Mouse (Mus musculus) MEL (cell line): Measurements from ENCODE around the gene Bach1. TPM values are rescaled to one million over a fixed set of nuclear protein-coding genes. Genes with fewer than 3 reads are reported as not detected.

Experiments
- DNase-seq: peaks from one replicate; pipeline ENCODE4 v3.0.0; 2011; ENCODE audit warnings: low read depth, low spot score
- H3K27ac ChIP-seq: 2 replicates; pipeline ENCODE4 v1.5.1; 2012; ENCODE audit warnings: low read depth, mild to moderate bottlenecking, control low read depth, low read length, moderate library complexity; ENCODE audit not compliant: control insufficient read depth
- H3K27me3 ChIP-seq, 2 experiments: fragments of 150-350 bp in 1 of 2; sonication (generic) in 1 of 2; 2 replicates each; pipeline ENCODE4 v1.6.1; 2012; ENCODE audit warnings: low read length in 2 of 2, mild to moderate bottlenecking in 2 of 2, improper control_type of control experiment in 1 of 2, moderate library complexity in 1 of 2; ENCODE audit not compliant: insufficient read depth in 2 of 2, control insufficient read depth in 1 of 2
- H3K36me3 ChIP-seq, 2 experiments: 2 replicates each; pipeline ENCODE4 v1.6.1; 2012 to 2014; ENCODE audit warnings: low read length in 2 of 2, improper control_type of control experiment in 1 of 2, inconsistent platforms in 1 of 2, mild to moderate bottlenecking in 1 of 2; ENCODE audit not compliant: insufficient read depth in 2 of 2, control insufficient read depth in 1 of 2
- H3K4me1 ChIP-seq, 2 experiments: fragments of 150-350 bp in 1 of 2; sonication (generic) in 1 of 2; 2 replicates each; pipeline ENCODE4 v1.6.1; 2012; ENCODE audit warnings: low read length in 2 of 2, improper control_type of control experiment in 1 of 2, mild to moderate bottlenecking in 1 of 2; ENCODE audit not compliant: insufficient read depth in 2 of 2, control insufficient read depth in 1 of 2
- H3K4me3 ChIP-seq, 2 experiments: fragments of 150-350 bp in 1 of 2; sonication (generic) in 1 of 2; 2 replicates each; pipeline ENCODE4 v1.5.1; 2012; ENCODE audit warnings: low read depth in 2 of 2, low read length in 2 of 2, mild to moderate bottlenecking in 2 of 2, moderate library complexity in 2 of 2, control low read depth in 1 of 2, improper control_type of control experiment in 1 of 2; ENCODE audit not compliant: control insufficient read depth in 1 of 2, insufficient read depth in 1 of 2
- H3K79me2 ChIP-seq: 2 replicates; pipeline ENCODE4 v1.6.1; 2012; ENCODE audit warnings: mild to moderate bottlenecking, low read length, moderate library complexity; ENCODE audit not compliant: control insufficient read depth, poor library complexity, insufficient read depth
- H3K9ac ChIP-seq: 2 replicates; pipeline ENCODE4 v1.6.1; 2012; ENCODE audit warnings: low read depth, mild to moderate bottlenecking, control low read depth, low read length, moderate library complexity; ENCODE audit not compliant: control insufficient read depth, poor library complexity, severe bottlenecking
- H3K9me3 ChIP-seq: fragments of 150-350 bp; sonication (generic); replicated peaks from 2 replicates; pipeline ENCODE4 v1.6.1; 2012; ENCODE audit warnings: mild to moderate bottlenecking, low read length, improper control_type of control experiment, moderate library complexity; ENCODE audit not compliant: insufficient read depth
- BHLHE40 ChIP-seq: IDR thresholded peaks from 2 replicates; pipeline ENCODE4 v1.6.1; 2012; ENCODE audit warnings: low read depth, mild to moderate bottlenecking, inconsistent platforms, low read length, improper control_type of control experiment, borderline replicate concordance
- CHD1 ChIP-seq: IDR thresholded peaks from 2 replicates; pipeline ENCODE4 v1.6.1; 2012; ENCODE audit warnings: low read depth, mild to moderate bottlenecking, inconsistent platforms, low read length, improper control_type of control experiment
- CHD2 ChIP-seq: IDR thresholded peaks from 2 replicates; pipeline ENCODE4 v1.6.1; 2011; ENCODE audit warnings: low read length, improper control_type of control experiment
- ETS1 ChIP-seq: IDR thresholded peaks from 2 replicates; pipeline ENCODE4 v1.6.1; 2012; ENCODE audit warnings: low read depth, mild to moderate bottlenecking, inconsistent platforms, low read length, improper control_type of control experiment, moderate library complexity
- GATA1 ChIP-seq: IDR thresholded peaks from 2 replicates; pipeline ENCODE4 v1.6.1; 2011; ENCODE audit warnings: low read depth, low read length, improper control_type of control experiment
- KAT2A ChIP-seq: conservative IDR thresholded peaks from 2 replicates; pipeline ENCODE4 v1.6.1; 2012; ENCODE audit warnings: low read depth, low read length, improper control_type of control experiment, inconsistent platforms
- MXI1 ChIP-seq: IDR thresholded peaks from 2 replicates; pipeline ENCODE4 v1.6.1; 2011; ENCODE audit warnings: mild to moderate bottlenecking, low read depth, low read length, improper control_type of control experiment
- NRF1 ChIP-seq: IDR thresholded peaks from 2 replicates; pipeline ENCODE4 v1.6.1; 2014; ENCODE audit warnings: low read depth, mild to moderate bottlenecking, inconsistent platforms, low read length, improper control_type of control experiment, moderate library complexity; ENCODE audit not compliant: poor library complexity, insufficient read depth, severe bottlenecking
- POLR2AphosphoS2 ChIP-seq: IDR thresholded peaks from 2 replicates; pipeline ENCODE4 v1.6.1; 2011; ENCODE audit warnings: low read length, improper control_type of control experiment
- POLR2AphosphoS5 ChIP-seq: IDR thresholded peaks from 2 replicates; pipeline ENCODE4 v1.6.1; 2012; ENCODE audit warnings: low read depth, borderline replicate concordance, mild to moderate bottlenecking, inconsistent platforms, low read length, moderate library complexity, mixed read lengths
- RAD21 ChIP-seq: IDR thresholded peaks from 2 replicates; pipeline ENCODE4 v1.6.1; 2011; ENCODE audit warnings: mild to moderate bottlenecking, low read depth, low read length, improper control_type of control experiment
- SIN3A ChIP-seq: IDR thresholded peaks from 2 replicates; pipeline ENCODE4 v1.6.1; 2012; ENCODE audit warnings: low read length, improper control_type of control experiment, inconsistent platforms
- TBP ChIP-seq: IDR thresholded peaks from 2 replicates; pipeline ENCODE4 v1.8.0; 2011; ENCODE audit warnings: low read depth, low read length, improper control_type of control experiment
- UBTF ChIP-seq: IDR thresholded peaks from 2 replicates; pipeline ENCODE4 v1.6.1; 2012; ENCODE audit warnings: low read depth, mild to moderate bottlenecking, inconsistent platforms, low read length, improper control_type of control experiment, moderate library complexity, borderline replicate concordance; ENCODE audit not compliant: insufficient read depth
- USF1 ChIP-seq: IDR thresholded peaks from 2 replicates; pipeline ENCODE4 v1.6.1; 2014; ENCODE audit warnings: low read depth, mild to moderate bottlenecking, inconsistent platforms, low read length, improper control_type of control experiment, moderate library complexity
- ZKSCAN1 ChIP-seq: IDR thresholded peaks from 2 replicates; pipeline ENCODE4 v1.6.1; 2012; ENCODE audit warnings: low read depth, mild to moderate bottlenecking, inconsistent platforms, low read length, improper control_type of control experiment, moderate library complexity
- ZNF384 ChIP-seq: IDR thresholded peaks from 2 replicates; pipeline ENCODE4 v1.6.1; 2012; ENCODE audit warnings: low read depth, mild to moderate bottlenecking, inconsistent platforms, low read length, improper control_type of control experiment
- polyA plus RNA-seq, 2 experiments: library from polyadenylated mRNA; stranded (reverse) in 1 of 2; unstranded in 1 of 2; fragments of >175 nt in 1 of 2; fragments of >200 nt in 1 of 2; gene quantifications; 2 replicates each; pipeline versions ENCODE4 v1.2.1 to v1.2.4; 2012; ENCODE audit warnings: low replicate concordance in 2 of 2, low read depth in 1 of 2; ENCODE audit not compliant: insufficient read length in 2 of 2, insufficient read depth in 1 of 2, missing spikeins in 1 of 2
- total RNA-seq: library from RNA; depleted of rRNA; stranded (reverse); fragments of 300-350 nt; gene quantifications from 2 replicates; pipeline ENCODE4 v1.2.3, GENCODE M21; 2012

Bach1 gene
- total and polyA plus RNA-seq, 3 experiments: 20.5 to 21.1 TPM; not detected in 1

DNA sequence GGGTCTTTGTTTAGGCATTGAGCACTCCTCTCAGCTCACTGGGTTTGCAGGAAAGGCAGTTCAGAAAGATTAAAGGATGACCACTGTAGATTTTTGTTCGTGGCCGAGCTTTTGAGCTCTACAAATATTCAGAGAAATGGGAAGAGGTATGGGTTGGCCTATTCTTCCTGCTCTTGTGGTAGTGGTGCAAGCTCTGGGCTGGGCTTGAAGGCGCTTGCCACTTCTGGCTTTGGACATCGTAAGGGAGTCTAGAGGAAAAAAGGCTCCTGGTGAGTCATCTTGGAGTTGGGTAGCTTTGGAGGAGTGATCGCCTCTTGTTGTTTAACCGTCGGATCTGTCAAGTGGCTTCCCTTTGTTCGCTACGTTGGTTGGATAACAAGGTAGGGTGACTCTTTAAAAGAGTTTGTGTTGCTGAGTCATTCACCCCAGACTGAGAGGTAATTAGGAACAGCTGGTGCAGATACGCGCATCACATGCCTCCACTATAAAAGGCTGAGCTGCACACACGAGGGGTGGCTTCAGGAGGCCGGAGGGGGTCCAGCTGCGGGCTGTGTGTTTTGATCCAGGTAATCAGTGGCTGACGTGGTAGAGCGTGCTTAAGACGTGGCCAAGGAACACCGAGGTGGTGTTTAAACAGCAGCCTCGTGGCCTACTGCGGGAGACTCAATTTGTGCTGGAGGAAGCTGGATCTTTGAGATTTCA, 1.1 kb downstream of the Bach1 start (continued):
- 0 out of 2 replicates have a peak, but pooled peaks have one; percentile 69 for TF ChIP-seq UBTF
- TF ChIP-seq CHD1: no peak; the same call in 1 of the 2 replicates
- TF ChIP-seq GATA1: peak; percentile 68
- peak; percentile 87 for TF ChIP-seq TBP

GRCm38 (mm10) chr16:87700395-87700765, 1.6 kb downstream of the Bach1 start:
- Histone ChIP-seq H3K9ac (peak overlapping the region; percentile 96), H3K4me1 (peaks cover 7 to 32% of the 10 kb centered on the region in 2 experiments), H3K4me3 (peak overlapping the region; percentile 96 to 98), H3K9me3 (no peaks in the 10 kb centered on the region), H3K27ac (peak overlapping the region; percentile 93), H3K79me2 (peaks cover 48% of the 10 kb centered on the region), H3K27me3 (no peaks in the 10 kb centered on the region), H3K36me3 (peaks cover 0 to 32% of the 10 kb centered on the region in 2 experiments; a peak in 2 of 4 replicates)
- DNase-seq: no peak
- TF ChIP-seq GATA1: no peak
- no peak for TF ChIP-seq RAD21
- TF ChIP-seq ETS1: peak; percentile 57; the same call in 1 of the 2 replicates
- TF ChIP-seq USF1: peak; percentile 41; the same call in 1 of the 2 replicates
- peak; percentile 56 for TF ChIP-seq ZNF384
- TF ChIP-seq MXI1: no peak
- TF ChIP-seq NRF1: 0 out of 2 replicates have a peak, but pooled peaks have one; percentile 46
- TF ChIP-seq, all 39 proteins: peak for 4

GRCm38 (mm10) chr16:87701891-87702290, 3.1 kb downstream of the Bach1 start:
- H3K9me3 ChIP-seq: no peaks in the 10 kb centered on the region
- H3K36me3 ChIP-seq: peaks cover 0 to 39% of the 10 kb centered on the region in 2 experiments; a peak in 2 of 4 replicates
- TF ChIP-seq SIN3A: no peak
- TF ChIP-seq BHLHE40: no peak
- TF ChIP-seq UBTF: no peak
- TF ChIP-seq TBP: no peak
- no peak for TF ChIP-seq GATA1
- TF ChIP-seq KAT2A: no peak
- TF ChIP-seq POLR2AphosphoS5: no peak
- no peak for TF ChIP-seq POLR2AphosphoS2
- no peak for TF ChIP-seq CHD2
- TF ChIP-seq NRF1: no peak
- TF ChIP-seq USF1: no peak
- TF ChIP-seq ZKSCAN1: no peak
- TF ChIP-seq, all 39 proteins: peak for 0
- Histone ChIP-seq H3K27me3 (no peaks in the 10 kb centered on the region), H3K27ac (no peak overlapping the region), H3K79me2 (peaks cover 60% of the 10 kb centered on the region), H3K9ac (no peak overlapping the region), H3K4me1 (peaks cover 12 to 45% of the 10 kb centered on the region in 2 experiments), H3K4me3 (no peak overlapping the region)
- no peak for DNase-seq
